Mouse (Mus musculus) intestine, postnatal 0 days (tissue): Measurements from ENCODE around the gene Leo1. TPM values are rescaled to one million over a fixed set of nuclear protein-coding genes. Genes with fewer than 3 reads are reported as not detected.
"Not testable (repeated sequence)": the region's sequence is repeated elsewhere in the genome, so short reads cannot be mapped to it uniquely, and the experiment has no call there.

ENCODE experiments used
- ATAC-seq: fragments of 200-750 bp; cut with Nextera tagmentation; 2 replicates; pipeline ENCODE4 v1.8.0; 2017; ENCODE audit warnings: mild to moderate bottlenecking, moderate TSS enrichment, moderate library complexity
- H3K27ac ChIP-seq: fragments of 300-500 bp; sonication (generic); 2 replicates; pipeline ENCODE4 v1.5.1; 2014; ENCODE audit warnings: mild to moderate bottlenecking, low read depth, low read length, moderate library complexity
- H3K27me3 ChIP-seq: fragments of 300-500 bp; sonication (generic); replicated peaks from 2 replicates; pipeline ENCODE4 v1.6.1; 2014; ENCODE audit warnings: low read length, mixed read lengths; ENCODE audit not compliant: control insufficient read depth, insufficient read depth
- H3K36me3 ChIP-seq: fragments of 300-500 bp; sonication (generic); 2 replicates; pipeline ENCODE4 v1.6.1; 2014; ENCODE audit warnings: mild to moderate bottlenecking, moderate library complexity; ENCODE audit not compliant: control insufficient read depth, insufficient read depth
- H3K4me1 ChIP-seq: fragments of 300-500 bp; sonication (generic); replicated peaks from 2 replicates; pipeline ENCODE4 v1.6.1; 2014; ENCODE audit warnings: antibody characterized with exemption, low read length, mixed read lengths; ENCODE audit not compliant: control insufficient read depth, insufficient read depth
- H3K4me2 ChIP-seq: fragments of 300-500 bp; sonication (generic); replicated peaks from 2 replicates; pipeline ENCODE4 v1.6.1; 2014; ENCODE audit warnings: low read depth, mild to moderate bottlenecking, moderate library complexity
- H3K4me3 ChIP-seq: fragments of 300-500 bp; sonication (generic); 2 replicates; pipeline ENCODE4 v1.5.1; 2014; ENCODE audit warnings: low read depth, low read length
- H3K9ac ChIP-seq: fragments of 300-500 bp; sonication (generic); 2 replicates; pipeline ENCODE4 v1.6.1; 2014; ENCODE audit warnings: mild to moderate bottlenecking, low read depth, low read length
- H3K9me3 ChIP-seq: fragments of 300-500 bp; sonication (generic); 2 replicates; pipeline ENCODE4 v1.6.1; 2016; ENCODE audit warnings: mixed run types; ENCODE audit not compliant: control insufficient read depth
- CTCF ChIP-seq: sonication (generic); IDR thresholded peaks from 2 replicates; pipeline ENCODE4 v1.5.1; 2016; ENCODE audit warnings: low read depth, mild to moderate bottlenecking, control low read depth, antibody characterized with exemption, moderate library complexity
- WGBS: fragments of 180-500 bp; shearing (Covaris S2); extraction: QIAGEN DNeasy Blood & Tissue Kit; methylation state at CpG from one replicate; pipeline ENCODE4 v1.1.7; 2014; 5-methylcytosine and 5-hydroxymethylcytosine counted together
- polyA plus RNA-seq: library from polyadenylated mRNA; unstranded; fragments of >200 nt; fragmentation: Nextera tagmentation; extraction: Ambion mirVana; gene quantifications from 2 replicates; pipeline ENCODE4 v1.2.1, GENCODE M21; 2015

Leo1 gene
- polyA plus RNA-seq, 1 experiment from 2014 or later, result 14.7 TPM

- Histone ChIP-seq H3K27me3 (no peaks in the 10 kb centered on the region), H3K27ac (no peak overlapping the region), H3K9me3 (no peaks in the 10 kb centered on the region), H3K36me3 (no peaks in the 10 kb centered on the region), H3K4me1 (peaks cover 5% of the 10 kb centered on the region), H3K9ac (no peak overlapping the region), H3K4me2 (no peak overlapping the region), H3K4me3 (no peak overlapping the region)
- peak; percentile 67 for TF ChIP-seq CTCF
- no peak for ATAC-seq
- 24% methylated on average over 6 of the region's 6 CpGs for WGBS
Observed at GRCm38 (mm10) chr9:75437653-75438385, 3.5 kb upstream of the Leo1 start.

DNA sequence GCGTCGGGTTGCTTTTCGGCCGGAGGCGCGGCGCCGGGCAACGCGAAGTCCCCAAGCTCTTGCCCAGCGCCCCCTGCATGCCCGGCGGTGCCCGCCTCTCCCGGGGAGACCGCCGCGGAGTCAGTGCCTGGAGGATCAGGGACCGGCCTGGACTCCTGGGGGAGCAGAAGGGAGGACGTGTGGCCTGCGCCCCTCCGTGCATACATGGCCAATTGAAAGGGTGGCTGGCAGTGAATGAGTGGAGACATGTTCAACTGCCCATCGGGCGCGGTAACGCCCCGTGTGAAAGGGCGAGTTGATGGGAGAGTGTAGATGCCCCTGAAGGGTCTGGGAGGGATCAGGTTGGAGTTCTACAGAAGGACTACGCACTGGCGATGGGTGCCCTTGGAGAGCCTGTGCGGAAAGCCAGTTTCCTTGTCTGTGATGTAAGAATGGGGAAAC is 387 bp downstream of the Leo1 start:
- WGBS, result 1% methylated on average over 27 of the region's 31 CpGs
- Histone ChIP-seq H3K9ac (peak overlapping the region; percentile 75), H3K27me3 (no peaks in the 10 kb centered on the region), H3K9me3 (no peaks in the 10 kb centered on the region), H3K4me1 (peaks cover 5% of the 10 kb centered on the region), H3K27ac (peak overlapping the region; percentile 76; the same call in 1 of the 2 replicates), H3K4me3 (peak overlapping the region; percentile 54), H3K36me3 (no peaks in the 10 kb centered on the region; the same call in 1 of the 2 replicates), H3K4me2 (peak overlapping the region; percentile 65)
- TF ChIP-seq CTCF, result peak; percentile 60
- peak; percentile 70 for ATAC-seq

GRCm38 (mm10) chr9:75444981-75445380 is 3.7 kb downstream of the Leo1 start:
- Histone ChIP-seq H3K4me2 (no peak overlapping the region), H3K9me3 (no peaks in the 10 kb centered on the region), H3K9ac (no peak overlapping the region), H3K36me3 (peaks cover 31% of the 10 kb centered on the region), H3K4me1 (peaks cover 5% of the 10 kb centered on the region), H3K4me3 (no peak overlapping the region), H3K27me3 (no peaks in the 10 kb centered on the region), H3K27ac (no peak overlapping the region)
- no peak for ATAC-seq
- 82% methylated on average over 15 of the region's 15 CpGs for WGBS
- TF ChIP-seq CTCF, result no peak

GRCm38 (mm10) chr9:75446574-75446973 is 5.2 kb downstream of the Leo1 start:
- H3K27ac ChIP-seq, H3K4me3 ChIP-seq, H3K4me2 ChIP-seq, H3K4me1 ChIP-seq, ATAC-seq, H3K27me3 ChIP-seq, H3K9me3 ChIP-seq, H3K9ac ChIP-seq: not testable (repeated sequence)
- TF ChIP-seq CTCF, result 0 out of 2 replicates have a peak, but pooled peaks have one; percentile 8
- 78% methylated on average over 10 of the region's 10 CpGs for WGBS
- H3K36me3 ChIP-seq, result peaks cover 33% of the 10 kb centered on the region

DNA sequence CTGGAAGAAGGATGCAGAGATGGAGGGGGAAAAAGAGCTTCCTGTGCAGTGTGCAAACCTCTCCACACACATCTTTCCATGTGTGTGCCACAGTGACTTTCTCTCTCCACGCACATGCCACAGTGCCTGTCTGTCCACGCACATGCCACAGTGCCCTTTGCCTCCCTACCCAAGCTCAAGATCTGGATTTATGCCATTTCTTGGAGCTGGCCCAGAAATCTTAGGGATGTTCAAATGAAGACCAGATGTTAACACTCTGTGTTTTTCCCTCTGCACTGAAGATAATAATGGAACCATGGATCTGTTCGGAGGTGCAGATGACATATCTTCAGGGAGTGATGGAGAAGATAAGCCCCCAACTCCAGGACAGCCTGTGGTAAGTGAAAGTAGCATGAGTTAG is 6.7 kb downstream of the Leo1 start:
- H3K27ac ChIP-seq, result no peak overlapping the region
- H3K4me3 ChIP-seq, result no peak overlapping the region
- TF ChIP-seq CTCF, result no peak
- 91% methylated on average over 3 of the region's 3 CpGs for WGBS
- ATAC-seq, result no peak
- no peak overlapping the region for H3K9ac ChIP-seq
- H3K9me3 ChIP-seq, result no peaks in the 10 kb centered on the region
- no peaks in the 10 kb centered on the region for H3K27me3 ChIP-seq
- peaks cover 41% of the 10 kb centered on the region for H3K36me3 ChIP-seq
- no peak overlapping the region for H3K4me2 ChIP-seq
- no peaks in the 10 kb centered on the region for H3K4me1 ChIP-seq

- Histone ChIP-seq H3K27me3 (no peaks in the 10 kb centered on the region), H3K9me3 (no peaks in the 10 kb centered on the region), H3K9ac (no peak overlapping the region), H3K4me2 (no peak overlapping the region), H3K4me3 (no peak overlapping the region), H3K4me1 (no peaks in the 10 kb centered on the region), H3K27ac (no peak overlapping the region), H3K36me3 (peaks cover 78% of the 10 kb centered on the region)
- TF ChIP-seq CTCF, result no peak
- ATAC-seq, result no peak
- WGBS, result 80% methylated on average over 2 of the region's 2 CpGs
Observed at GRCm38 (mm10) chr9:75453994-75454393, 12.7 kb downstream of the Leo1 start.
